Mouse (Mus musculus) brain, embryonic 14.5 days (tissue): ENCODE results near the gene Tmem171.

Experiments
- CTCF ChIP-seq: fragments of 200-500 bp; IDR thresholded peaks from 2 replicates; pipeline ENCODE4 v1.5.1; 2012; ENCODE audit warnings: inconsistent platforms, mild to moderate bottlenecking, moderate library complexity, borderline replicate concordance; ENCODE audit not compliant: insufficient read depth, insufficient read length; ENCODE audit errors: extremely low read depth
- POLR2A ChIP-seq: fragments of 200-500 bp; IDR thresholded peaks from 2 replicates; pipeline ENCODE4 v1.6.1; 2012; ENCODE audit warnings: mild to moderate bottlenecking, inconsistent platforms, borderline replicate concordance; ENCODE audit not compliant: poor library complexity, insufficient read depth, insufficient read length, severe bottlenecking; ENCODE audit errors: extremely low read depth

GRCm38 (mm10) chr13:98667316-98667715 is 27.3 kb downstream of the Tmem171 start:
- TF ChIP-seq POLR2A (no peak), CTCF (no peak)
